Mouse (Mus musculus) midbrain, postnatal 0 days (tissue): ENCODE results near the gene Adcy5. TPM values are rescaled to one million over a fixed set of nuclear protein-coding genes. Genes with fewer than 3 reads are reported as not detected.

Experiments used
- ATAC-seq: fragments of 200-750 bp; cut with Nextera tagmentation; 2 replicates; pipeline ENCODE4 v1.8.0; 2017; ENCODE audit warnings: moderate number of reproducible peaks, mild to moderate bottlenecking, moderate TSS enrichment, moderate library complexity; ENCODE audit not compliant: low FRiP score
- DNase-seq: peaks from one replicate; pipeline ENCODE4 v3.0.0-alpha.2; 2015; ENCODE audit warnings: low spot score
- H3K27ac ChIP-seq: fragments of 300-500 bp; sonication (generic); 2 replicates; pipeline ENCODE4 v1.5.1; 2014; ENCODE audit warnings: low read depth, mild to moderate bottlenecking, low read length, mixed read lengths
- H3K27me3 ChIP-seq: fragments of 300-500 bp; sonication (generic); 2 replicates; pipeline ENCODE4 v1.6.1; 2014; ENCODE audit warnings: low read length, control low read depth, mixed read lengths; ENCODE audit not compliant: insufficient read depth
- H3K36me3 ChIP-seq: fragments of 300-500 bp; sonication (generic); 2 replicates; pipeline ENCODE4 v1.6.1; 2014; ENCODE audit warnings: low read length, control low read depth, mixed read lengths; ENCODE audit not compliant: insufficient read depth
- H3K4me1 ChIP-seq: fragments of 300-500 bp; sonication (generic); 2 replicates; pipeline ENCODE4 v1.6.1; 2014; ENCODE audit warnings: mild to moderate bottlenecking, control low read depth, antibody characterized with exemption, low read length, mixed read lengths; ENCODE audit not compliant: insufficient read depth
- H3K4me2 ChIP-seq: fragments of 300-500 bp; sonication (generic); 2 replicates; pipeline ENCODE4 v1.6.1; 2014; ENCODE audit warnings: low read depth, mild to moderate bottlenecking, low read length, mixed read lengths; ENCODE audit not compliant: poor library complexity, severe bottlenecking
- H3K4me3 ChIP-seq: fragments of 300-500 bp; sonication (generic); 2 replicates; pipeline ENCODE4 v1.5.1; 2014; ENCODE audit warnings: low read depth, mild to moderate bottlenecking, low read length, moderate library complexity
- H3K9ac ChIP-seq: fragments of 300-500 bp; sonication (generic); replicated peaks from 2 replicates; pipeline ENCODE4 v1.6.1; 2014; ENCODE audit warnings: mild to moderate bottlenecking, low read length, moderate library complexity, mixed read lengths; ENCODE audit not compliant: poor library complexity, severe bottlenecking
- H3K9me3 ChIP-seq: fragments of 300-500 bp; sonication (generic); 2 replicates; pipeline ENCODE4 v1.6.1; 2016; ENCODE audit warnings: low read length, control low read depth
- CTCF ChIP-seq: IDR thresholded peaks from 2 replicates; pipeline ENCODE4 v1.5.1; 2016; ENCODE audit warnings: antibody characterized with exemption, mild to moderate bottlenecking
- WGBS: fragments of 180-500 bp; shearing (Covaris S2); extraction: QIAGEN DNeasy Blood & Tissue Kit; methylation state at CpG from one replicate; pipeline ENCODE4 v1.1.7; 2014; 5-methylcytosine and 5-hydroxymethylcytosine counted together
- polyA plus RNA-seq: library from polyadenylated mRNA; unstranded; fragments of >200 nt; fragmentation: Nextera tagmentation; extraction: Ambion mirVana; gene quantifications from 2 replicates; pipeline ENCODE4 v1.2.1, GENCODE M21; 2015
- total RNA-seq: library from RNA; depleted of rRNA; stranded (reverse); fragments of >200 nt; gene quantifications from 2 replicates; pipeline ENCODE4 v1.2.3, GENCODE M21; 2014; rRNA removed

The Adcy5 gene
- total RNA-seq (73.9 and 77.3 TPM in 2 replicates), polyA plus RNA-seq (6.9 and 7.5 TPM in 2 replicates)

GRCm38 (mm10) chr16:35154641-35155390 is at the start of gene Adcy5:
Gene Adcy5 (plus strand): TSS chr16:35154877.
- Histone ChIP-seq H3K9ac (peak within 1 kb of the TSS; percentile 80), H3K4me2 (peak within 1 kb of the TSS; percentile 81), H3K9me3 (no peaks in the 10 kb centered on the region), H3K27ac (peak within 1 kb of the TSS; percentile 78), H3K4me1 (peaks cover 38% of the 10 kb centered on the region), H3K4me3 (peak within 1 kb of the TSS; percentile 89), H3K36me3 (no peaks in the 10 kb centered on the region), H3K27me3 (peaks cover 8% of the 10 kb centered on the region)
- DNase-seq (peak; percentile 37), ATAC-seq (peak; percentile 72)
- no peak for TF ChIP-seq CTCF
- 0% methylated on average over 44 of the region's 104 CpGs for WGBS

GRCm38 (mm10) chr16:35107985-35108384 is 46.7 kb upstream of the Adcy5 start:
- Histone ChIP-seq H3K4me1 (peaks cover 5% of the 10 kb centered on the region; the same call in 1 of the 2 replicates), H3K27me3 (no peaks in the 10 kb centered on the region), H3K4me2 (no peak overlapping the region), H3K27ac (no peak overlapping the region), H3K9ac (no peak overlapping the region), H3K9me3 (no peaks in the 10 kb centered on the region), H3K4me3 (no peak overlapping the region), H3K36me3 (peaks cover 6% of the 10 kb centered on the region; the same call in 1 of the 2 replicates)
- DNase-seq (no peak), ATAC-seq (no peak)
- WGBS: 77% methylated on average over 6 of the region's 6 CpGs
- no peak for TF ChIP-seq CTCF

- no peak overlapping the region for H3K9ac ChIP-seq
- DNase-seq (no peak), ATAC-seq (no peak)
- peaks cover 5% of the 10 kb centered on the region; the same call in 1 of the 2 replicates for H3K4me1 ChIP-seq
- H3K4me3 ChIP-seq: no peak overlapping the region
- TF ChIP-seq CTCF: no peak
- peaks cover 6% of the 10 kb centered on the region; the same call in 1 of the 2 replicates for H3K36me3 ChIP-seq
- H3K9me3 ChIP-seq: no peaks in the 10 kb centered on the region
- H3K27me3 ChIP-seq: no peaks in the 10 kb centered on the region
- H3K27ac ChIP-seq: no peak overlapping the region
- WGBS: 58% methylated on average over 8 of the region's 8 CpGs
- no peak overlapping the region for H3K4me2 ChIP-seq
Measured at GRCm38 (mm10) chr16:35109156-35109555, 45.5 kb upstream of the Adcy5 start.

GRCm38 (mm10) chr16:35109656-35110291 is 44.9 kb upstream of the Adcy5 start:
- 48% methylated on average over 7 of the region's 7 CpGs for WGBS
- no peak overlapping the region for H3K4me3 ChIP-seq
- no peak overlapping the region for H3K4me2 ChIP-seq
- no peak overlapping the region for H3K27ac ChIP-seq
- ATAC-seq (no peak), DNase-seq (no peak)
- peaks cover 6% of the 10 kb centered on the region; the same call in 1 of the 2 replicates for H3K36me3 ChIP-seq
- no peaks in the 10 kb centered on the region for H3K27me3 ChIP-seq
- no peaks in the 10 kb centered on the region for H3K9me3 ChIP-seq
- peaks cover 5% of the 10 kb centered on the region; the same call in 1 of the 2 replicates for H3K4me1 ChIP-seq
- H3K9ac ChIP-seq: no peak overlapping the region
- TF ChIP-seq CTCF: no peak

- Histone ChIP-seq H3K9me3 (no peaks in the 10 kb centered on the region), H3K4me3 (peak overlapping the region; percentile 16; the same call in 1 of the 2 replicates), H3K4me1 (peaks cover 5% of the 10 kb centered on the region; the same call in 1 of the 2 replicates), H3K36me3 (peaks cover 6% of the 10 kb centered on the region; the same call in 1 of the 2 replicates), H3K27ac (peak overlapping the region; percentile 32), H3K4me2 (peak overlapping the region; percentile 47), H3K27me3 (no peaks in the 10 kb centered on the region), H3K9ac (peak overlapping the region; percentile 39; the same call in 1 of the 2 replicates)
- ATAC-seq (peak; percentile 86), DNase-seq (peak; percentile 88)
- 20% methylated on average over 10 of the region's 10 CpGs for WGBS
- TF ChIP-seq CTCF: peak; percentile 99
Measured at GRCm38 (mm10) chr16:35110410-35111142, 44.1 kb upstream of the Adcy5 start.
